Mouse (Mus musculus): Measurements from ENCODE around the gene Fgfrl1.
"Not testable (repeated sequence)": the region's sequence is repeated elsewhere in the genome, so short reads cannot be mapped to it uniquely, and the experiment has no call there.

Gene Fgfrl1

DNA sequence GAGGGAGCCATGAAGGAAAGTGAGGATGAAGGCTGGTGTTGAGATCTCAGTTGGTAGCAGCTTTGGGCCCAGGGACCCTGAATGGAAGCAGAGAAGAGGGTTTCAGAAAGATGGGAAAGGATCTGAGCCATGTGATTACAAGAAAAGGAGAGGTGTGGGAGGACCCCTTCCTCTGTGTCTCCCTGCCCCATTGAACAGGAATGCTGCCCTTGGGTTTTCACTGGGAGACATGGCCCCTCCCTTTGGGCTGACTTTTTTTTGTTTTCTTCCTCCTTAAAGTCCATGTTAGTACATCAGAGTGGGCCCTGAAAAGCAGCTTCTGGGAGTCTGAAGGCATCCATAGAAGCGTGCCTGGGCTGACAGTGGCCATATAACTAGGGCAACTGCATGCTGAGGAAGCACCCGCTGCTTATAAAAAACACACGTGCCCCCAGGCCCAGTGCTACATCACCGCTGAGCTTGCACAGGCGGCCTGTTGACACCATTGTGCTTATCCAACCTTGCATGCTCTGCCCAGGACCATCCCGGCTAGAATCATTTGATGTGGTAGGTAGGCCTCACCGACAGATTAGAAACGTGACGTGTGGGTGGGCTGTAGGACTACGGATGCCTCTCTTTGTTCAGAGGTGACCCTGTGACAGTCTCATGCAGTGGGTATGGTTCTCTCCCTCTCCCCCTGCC lies 9.3 kb downstream of the Fgfrl1 start:
- no peak for DNase-seq

DNA sequence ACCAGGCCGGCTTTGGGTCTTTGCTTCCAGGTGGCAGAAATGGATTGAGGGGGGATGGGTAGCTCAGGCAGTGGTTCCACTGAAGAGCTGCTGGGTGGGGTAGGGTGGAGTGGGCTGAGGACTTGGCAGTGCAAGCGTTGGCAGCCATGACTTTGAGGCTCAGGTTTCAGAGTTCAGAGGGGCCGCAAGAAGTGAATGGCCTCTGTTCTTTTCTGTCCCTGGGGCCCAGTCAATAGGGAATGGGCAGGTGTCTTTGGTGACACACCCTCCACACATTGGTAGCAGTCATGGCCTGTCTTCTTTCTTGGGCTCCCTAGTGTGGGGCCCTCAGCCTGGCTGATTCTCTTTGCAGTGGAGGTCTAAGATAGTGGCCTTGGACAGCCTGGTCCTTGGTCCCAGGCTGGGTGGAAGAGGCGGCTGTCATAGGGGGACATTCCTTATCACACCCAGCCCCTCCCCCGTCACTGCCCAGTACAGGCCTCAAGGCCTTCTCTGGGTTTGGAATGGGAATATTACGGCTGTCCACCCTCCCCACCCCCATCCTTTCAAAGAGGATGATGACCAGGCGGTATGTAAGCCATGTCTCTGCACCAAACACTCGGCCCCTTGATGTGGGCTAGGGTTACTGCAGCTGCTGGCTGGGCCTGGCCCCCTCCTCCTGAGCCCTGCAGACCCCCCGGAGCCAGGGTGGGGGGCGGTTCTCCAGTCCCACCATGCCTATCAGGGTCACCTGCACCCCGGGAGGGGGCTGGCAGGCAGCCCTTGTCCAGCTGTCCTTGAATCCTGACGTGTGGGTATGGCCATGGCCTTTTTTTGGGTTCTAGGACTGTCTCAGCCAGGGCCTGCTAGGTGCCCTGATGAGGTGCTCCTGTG lies 11.8 kb downstream of the Fgfrl1 start:
- no peak for DNase-seq

DNA sequence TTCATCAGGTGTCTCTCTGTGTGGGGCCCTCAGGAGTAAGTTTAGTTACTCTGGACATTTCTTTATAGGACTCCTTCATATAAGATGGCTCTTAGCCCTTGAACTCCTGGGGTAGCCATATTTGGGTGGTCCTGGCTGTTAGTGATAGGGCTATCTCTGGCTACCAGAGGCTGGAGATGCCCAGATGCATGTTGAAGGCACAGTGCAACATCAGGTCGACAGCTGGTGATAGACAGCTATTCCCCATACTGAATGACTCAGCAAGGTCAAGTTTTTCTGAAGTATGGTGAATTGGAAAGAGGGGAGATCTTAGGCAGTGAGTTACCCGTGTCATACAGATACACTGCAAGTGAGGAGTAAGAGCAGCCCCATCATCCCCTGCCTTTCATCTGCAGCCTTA lies 15.6 kb downstream of the Fgfrl1 start:
- no peak for DNase-seq

DNA sequence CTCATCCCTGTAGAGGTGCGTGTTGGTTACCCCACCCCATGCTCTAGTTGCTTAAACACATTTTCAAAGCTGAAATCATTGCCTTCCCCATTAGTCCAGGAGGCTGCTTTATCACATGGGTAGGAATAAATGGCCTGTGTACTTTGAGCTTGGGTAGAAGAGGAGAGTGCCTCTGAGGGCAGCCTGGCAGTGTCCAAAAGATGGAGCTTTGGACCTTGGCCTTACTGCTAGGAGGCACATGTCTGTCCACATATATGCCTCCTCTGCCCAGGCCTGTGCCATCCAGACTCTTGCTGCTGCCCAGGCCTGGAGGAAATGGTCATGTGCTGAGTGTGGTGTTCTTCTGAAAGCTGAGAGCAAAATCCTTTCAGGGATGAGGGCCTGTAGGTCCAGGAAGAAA lies 16.2 kb downstream of the Fgfrl1 start:
- no peak for DNase-seq

DNA sequence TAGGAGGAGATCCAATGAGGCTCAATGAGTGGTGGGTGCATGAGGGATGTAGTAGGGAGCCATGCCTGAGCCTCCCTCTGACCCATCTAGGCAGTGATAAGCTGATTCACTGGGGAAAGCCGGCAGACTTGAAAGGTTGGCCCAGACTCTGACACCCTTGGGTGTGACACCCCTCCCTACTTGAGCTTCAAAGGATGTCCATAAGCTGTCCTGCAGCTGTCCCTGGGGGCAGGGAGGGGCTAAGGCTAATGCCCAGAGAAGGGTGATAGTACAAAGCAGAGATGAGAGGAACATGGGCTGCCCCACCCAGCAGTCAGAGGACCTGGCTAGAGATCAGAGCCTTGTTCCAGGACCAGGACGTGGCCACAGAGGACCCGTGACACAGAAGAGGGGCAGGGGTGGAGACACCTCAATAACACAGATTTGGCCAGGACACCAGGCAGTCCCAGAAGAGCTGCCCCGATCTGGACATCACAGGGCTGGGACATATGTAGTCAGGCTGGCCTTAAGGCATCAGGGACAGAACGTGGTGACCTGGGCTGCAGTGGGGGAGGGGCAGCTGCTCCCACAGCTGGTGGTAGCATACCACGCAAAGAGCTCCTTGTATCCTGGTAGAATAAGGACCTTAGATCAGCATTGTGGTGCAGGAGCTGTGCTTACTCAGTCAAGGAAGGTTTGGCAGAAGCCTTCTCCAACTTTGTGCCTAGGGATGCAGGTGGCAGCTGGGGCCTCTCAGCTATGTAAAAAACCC lies 17.0 kb downstream of the Fgfrl1 start:
- DNase-seq: no peak

DNA sequence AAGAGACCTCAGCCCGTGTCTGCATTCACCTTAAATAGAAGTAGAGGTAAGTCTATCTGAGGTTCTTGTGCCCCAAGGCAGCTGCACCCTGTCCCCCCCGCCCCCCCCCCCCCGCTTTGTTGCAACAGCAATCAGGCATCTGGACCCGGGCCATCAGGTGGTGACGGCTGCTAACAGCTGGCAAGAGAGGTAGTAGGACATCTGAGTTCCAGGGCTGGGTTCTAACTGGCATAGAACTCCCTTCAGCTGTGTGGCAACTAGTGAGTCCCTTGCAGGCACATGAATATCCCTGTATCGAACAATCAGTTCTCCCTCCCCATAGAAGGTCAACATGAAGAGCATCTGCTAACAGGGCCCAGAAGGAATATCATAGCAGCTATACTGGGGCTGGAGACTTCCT lies 19.8 kb downstream of the Fgfrl1 start:
- DNase-seq: no peak

DNA sequence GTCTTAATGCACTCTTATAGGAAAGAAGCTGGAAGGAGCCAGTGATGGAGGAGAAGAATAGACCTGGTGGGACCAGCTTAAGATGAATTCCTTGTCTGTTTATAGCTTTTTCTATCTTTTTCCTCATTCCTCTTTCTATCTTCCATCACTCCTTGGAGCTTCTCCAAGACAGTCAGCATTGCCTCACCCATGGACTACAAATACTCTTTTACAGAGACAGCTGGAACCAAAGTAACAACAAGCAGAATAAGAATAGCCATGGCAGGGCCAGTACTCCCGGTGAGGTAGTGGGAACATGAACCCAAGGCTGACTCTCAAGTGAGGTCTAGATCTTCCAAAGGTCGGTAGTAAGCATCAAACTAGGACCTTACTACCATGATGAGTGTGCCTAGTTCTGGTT lies 20.9 kb downstream of the Fgfrl1 start:
- no peak for DNase-seq

DNA sequence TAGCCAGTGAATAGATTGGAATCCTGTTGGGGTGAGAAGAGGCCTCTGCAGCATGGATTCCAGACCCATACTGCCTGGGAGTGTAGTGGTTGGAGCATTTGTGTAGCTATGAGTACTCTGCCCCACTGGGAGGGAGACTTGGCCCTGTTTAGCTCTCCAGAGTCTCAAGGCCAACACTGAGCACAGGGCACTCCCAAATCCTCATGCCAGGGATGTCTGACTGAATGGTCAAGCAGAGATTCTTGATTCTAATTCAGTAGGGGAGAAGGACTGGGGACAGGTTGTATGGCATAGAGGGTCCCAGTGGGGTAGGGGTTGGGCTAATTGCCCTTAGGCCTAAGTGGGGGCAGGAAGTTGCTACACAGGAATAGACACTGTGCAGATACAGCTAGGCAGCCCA lies 21.5 kb downstream of the Fgfrl1 start:
- no peak for DNase-seq

DNA sequence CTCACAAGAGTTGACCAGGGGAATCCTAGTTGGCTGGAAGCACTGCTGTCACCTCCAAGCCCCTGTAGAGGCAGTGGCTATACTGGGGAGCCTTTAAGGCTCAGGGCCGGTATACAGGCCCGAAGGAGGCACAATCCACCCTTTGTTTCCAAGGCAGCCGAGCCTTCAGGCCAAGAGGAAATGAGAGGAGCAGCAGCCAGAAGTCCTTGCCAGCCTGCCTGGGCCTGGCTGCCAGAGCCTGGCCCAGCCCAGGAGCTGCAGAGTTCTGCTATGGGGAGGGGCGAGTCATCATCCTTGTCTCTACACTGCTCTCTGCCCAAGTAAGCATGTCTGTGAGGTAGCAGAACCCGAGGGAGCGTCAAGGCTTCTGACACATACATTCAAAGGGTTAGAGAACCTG lies 22.0 kb downstream of the Fgfrl1 start:
- DNase-seq: no peak

DNA sequence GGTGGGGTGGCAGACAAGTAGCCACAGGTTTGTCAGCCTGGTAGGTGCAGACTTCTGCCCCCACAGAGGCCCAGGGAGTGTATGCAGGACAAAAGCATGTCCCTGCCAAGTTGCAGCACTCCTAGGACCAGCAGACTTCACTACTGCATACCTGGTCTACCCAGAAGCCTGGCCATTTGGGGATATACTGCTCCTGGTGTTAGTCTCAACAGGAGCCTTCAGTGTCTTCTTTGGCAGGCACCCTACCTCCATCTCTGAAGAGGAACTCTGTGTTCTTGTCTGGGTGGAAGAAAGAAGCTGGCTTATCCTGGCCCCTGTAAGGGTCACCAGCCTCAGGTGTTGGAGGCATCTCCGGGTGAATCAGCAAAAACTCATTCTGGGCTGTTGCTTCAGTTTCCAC lies 23.8 kb downstream of the Fgfrl1 start:
- DNase-seq: no peak

DNA sequence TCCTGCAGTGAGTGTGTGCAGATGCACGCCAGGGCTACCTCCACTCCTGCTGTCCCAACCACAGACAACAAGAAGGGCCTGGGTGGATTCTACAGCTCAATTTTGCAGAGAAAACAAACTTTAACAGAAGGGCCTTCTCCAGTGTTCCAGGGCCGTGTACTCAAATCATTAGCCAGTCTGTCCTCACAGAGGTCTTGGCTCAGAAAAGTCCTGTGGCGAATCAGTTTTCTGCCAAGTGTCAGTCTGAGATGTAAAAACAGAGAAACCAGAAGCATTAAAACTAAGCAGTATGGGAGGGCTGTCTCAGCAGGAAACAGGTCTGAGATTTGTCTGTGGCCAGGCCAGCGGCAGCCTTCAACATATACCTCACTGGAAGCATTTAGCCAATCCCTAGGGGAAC lies 25.9 kb downstream of the Fgfrl1 start:
- DNase-seq: no peak

DNA sequence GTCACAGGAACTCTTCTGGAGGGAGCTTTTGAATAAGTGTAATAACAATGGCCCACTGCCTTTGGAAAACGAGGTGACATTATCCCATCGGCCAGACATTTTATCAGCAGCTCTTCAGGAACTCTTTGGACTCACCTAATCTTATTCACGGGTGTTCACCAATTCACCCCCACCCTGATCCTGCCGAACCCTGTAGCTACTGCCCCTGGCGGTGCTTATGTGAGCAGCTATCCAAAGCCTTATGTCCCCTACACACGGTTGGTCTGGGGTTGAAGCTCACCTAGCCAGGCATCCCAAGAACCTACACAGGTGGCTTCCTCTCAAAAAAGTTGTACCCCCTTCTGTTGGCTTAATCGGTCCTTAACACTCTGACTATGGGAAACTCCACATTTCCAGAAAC lies 27.6 kb downstream of the Fgfrl1 start:
- DNase-seq: no peak

DNA sequence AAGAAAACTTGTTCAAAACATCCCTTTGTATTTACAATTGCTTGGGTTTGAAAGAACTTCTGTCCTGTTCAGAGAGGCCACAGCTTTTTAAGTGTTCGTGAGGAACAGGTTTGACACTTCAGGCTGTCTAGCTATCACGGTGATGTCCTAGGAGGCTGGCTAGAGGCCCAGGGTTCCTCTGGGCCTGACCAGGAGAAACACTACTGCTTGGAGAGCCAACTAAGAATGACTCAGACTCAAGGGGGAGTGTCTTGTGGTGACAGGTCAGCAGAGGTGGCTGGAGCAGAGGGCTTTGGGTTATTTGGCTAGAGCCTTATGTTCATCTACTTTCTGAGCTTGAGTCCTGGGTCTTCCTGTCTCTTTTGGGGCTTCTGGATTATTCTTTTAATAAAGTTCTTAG lies 31.8 kb downstream of the Fgfrl1 start:
- no peak for DNase-seq

DNA sequence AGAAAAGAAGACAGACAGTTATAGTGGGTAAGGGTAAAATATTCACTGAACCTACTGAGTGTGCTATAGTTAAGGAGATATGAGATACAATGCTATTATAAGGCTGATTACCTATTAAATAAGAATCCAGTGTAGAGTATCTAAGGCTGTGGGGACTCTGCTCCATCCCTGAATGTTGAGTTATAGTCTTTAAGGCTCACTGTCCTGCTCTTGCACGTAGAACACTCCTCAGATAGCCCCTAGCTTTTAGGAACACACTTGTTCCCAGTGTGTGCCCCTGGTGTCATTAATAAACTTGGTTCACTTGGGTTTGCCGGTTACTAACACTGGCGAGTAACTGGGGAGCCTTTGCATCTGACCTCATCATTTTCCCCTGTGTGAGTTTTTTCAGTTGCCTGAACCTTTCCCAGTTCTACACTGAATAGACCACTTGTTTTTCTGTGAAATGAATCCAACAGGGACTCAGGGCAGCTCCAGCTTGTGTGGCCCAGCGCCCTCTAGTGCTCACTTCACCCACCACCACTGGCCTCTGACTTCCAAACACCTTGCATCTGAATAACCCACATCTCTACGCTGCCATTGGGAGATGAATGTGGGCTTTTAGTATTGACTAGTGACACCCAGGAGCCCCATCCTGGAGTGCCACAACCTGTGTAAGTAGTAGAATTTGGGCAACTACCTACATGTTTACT lies 34.5 kb downstream of the Fgfrl1 start:
- DNase-seq: peak; percentile 49

DNA sequence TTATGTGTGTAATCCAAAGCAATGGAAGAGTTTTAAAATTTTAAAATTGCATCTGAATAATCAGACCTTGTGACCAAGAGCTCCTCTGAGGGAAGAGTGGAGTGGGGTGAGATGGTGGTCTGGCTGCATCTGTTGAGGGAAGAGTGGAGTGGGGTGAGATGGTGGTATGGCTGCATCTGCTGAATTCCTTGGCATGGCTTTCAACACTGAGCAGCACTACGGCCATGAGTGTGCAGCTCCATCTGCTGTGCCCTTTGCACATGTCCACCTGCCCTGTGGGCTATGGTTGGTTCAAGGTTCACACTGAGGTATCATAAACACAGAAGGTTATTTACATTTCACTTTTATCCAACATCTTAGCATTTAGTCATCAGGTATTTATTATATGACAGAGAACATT lies 35.2 kb downstream of the Fgfrl1 start:
- no peak for DNase-seq

DNA sequence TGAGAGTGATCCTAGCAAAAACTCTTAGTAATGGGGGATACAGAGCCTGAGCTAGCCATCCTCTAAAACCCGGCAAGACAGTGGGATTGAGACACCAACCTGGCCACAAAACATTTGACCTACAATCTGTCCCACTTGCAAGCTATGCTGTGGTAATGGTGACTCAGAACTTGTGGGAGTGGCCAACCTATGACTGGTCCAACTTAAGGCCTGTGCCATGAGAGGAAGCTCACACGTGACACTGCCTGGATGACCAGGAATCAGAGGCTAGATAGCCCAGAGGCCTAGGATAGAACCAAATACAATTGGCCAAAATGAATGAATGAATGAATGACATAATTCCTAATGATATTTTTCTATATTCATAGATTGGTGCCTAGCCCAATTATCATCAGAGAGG lies 49.7 kb downstream of the Fgfrl1 start:
- DNase-seq: no peak

DNA sequence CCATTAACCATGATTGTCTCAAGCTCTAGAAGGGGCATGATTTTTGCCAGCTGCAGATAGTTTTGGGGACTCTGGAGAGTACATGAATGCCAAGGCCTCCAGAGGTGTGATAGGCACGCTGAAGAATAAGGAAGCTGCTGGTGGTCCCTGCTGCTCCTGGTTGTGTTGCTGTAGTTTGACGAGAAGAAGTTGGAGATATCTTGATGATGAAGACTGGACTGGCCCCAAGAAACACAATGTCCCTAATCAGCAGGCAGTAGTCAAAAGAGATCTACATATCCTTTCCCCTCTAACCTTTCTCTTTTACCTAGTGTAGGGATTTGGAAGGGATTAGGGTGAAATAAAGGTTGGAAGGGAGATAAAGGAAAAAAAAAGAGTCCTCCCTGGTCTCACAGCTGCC lies 50.4 kb downstream of the Fgfrl1 start:
- DNase-seq: no peak

DNA sequence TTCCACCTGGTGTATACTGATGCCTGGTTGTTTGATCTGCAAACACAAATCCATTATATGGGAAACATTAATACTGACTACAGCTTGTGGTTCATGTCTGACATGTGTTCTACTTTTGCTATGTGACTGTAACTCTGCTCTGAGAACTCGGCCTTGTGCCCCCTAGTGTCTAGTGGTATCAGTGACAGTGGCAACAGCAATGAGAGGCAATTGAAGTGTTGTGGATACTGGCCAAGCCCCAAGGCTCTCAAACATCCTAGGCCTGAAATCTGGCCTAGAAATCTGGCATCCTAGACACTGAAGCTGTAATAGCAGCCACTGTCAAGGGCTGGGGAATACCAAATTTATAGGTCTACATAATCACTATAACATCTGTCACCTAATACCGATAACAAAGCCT lies 51.7 kb downstream of the Fgfrl1 start:
- no peak for DNase-seq

DNA sequence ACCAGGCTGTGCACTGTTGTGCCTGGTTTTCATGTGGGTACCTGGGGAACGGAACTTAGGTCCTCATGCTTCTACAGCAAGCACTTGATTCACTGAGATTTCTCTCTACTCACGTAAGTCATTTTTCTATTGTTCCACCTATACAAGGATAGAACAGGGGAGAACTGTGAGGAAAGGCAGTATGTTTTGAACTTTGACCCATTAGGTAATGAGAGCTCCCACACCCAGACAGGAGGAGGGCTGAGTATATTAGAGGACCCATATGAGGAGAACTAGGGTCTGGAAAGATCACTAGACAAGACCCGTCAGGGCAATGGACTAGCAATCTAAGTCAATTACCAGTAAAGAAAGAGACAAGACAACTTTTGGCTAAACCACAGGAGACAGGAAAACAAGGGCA lies 52.4 kb downstream of the Fgfrl1 start:
- DNase-seq: no peak

DNA sequence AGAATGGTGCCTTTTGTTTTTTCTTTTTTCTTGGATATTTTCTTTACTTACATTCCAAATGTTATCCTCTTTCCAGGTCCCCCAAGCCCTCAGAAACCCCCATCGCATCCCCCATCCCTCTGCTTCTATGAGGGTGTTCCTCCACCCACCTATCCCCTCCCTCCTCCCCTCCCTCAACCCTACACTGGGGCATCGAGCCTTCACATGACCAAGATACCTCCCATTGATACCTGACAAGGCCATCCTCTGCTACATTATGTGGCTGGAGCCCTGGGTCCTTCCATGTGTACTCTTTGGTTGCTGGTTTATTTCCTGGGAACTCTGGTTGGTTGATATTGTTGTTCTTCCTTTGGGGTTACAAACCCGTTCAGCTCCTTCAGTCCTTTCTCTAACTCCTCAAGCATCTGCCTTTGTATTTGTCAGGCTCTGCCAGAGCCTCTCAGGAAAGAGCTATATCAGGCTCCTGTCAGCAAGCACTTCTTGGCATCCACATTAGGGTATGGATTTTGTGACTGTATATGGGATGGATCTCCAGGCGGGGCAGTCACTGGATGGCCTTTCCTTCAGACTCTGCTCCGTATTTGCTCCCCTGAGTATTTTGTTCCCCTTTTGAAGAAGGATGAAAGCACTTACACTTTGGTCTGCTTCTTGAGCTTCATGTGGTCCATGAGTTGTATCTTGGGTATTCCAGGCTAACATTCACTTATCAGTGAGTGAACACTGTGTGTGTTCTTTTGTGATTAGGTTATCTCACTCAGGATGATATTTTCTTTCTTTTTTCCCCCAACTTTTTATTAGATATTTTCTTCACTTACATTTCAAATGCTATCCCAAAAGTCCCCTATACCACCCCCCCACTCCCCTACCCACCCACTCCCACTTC lies 58.4 kb downstream of the Fgfrl1 start:
- no peak for DNase-seq

DNA sequence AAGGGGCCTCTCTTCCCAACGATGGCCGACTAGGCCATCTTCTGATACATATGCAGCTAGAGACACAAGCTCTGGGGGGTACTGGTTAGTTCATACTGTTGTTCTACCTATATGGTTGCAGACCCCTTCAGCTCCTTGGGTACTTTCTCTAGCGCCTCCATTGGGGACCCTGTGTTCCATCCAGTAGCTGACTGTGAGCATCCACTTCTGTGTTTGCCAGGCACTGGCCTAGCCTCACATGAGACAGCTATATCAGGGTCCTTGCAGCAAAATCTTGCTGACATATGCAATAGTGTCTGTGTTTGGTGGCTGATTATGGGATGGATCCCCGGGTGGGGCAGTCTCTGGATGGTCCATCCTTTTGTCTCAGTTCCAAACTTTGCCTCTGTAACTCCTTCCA lies 59.1 kb downstream of the Fgfrl1 start:
- not testable (repeated sequence) for DNase-seq
